Mouse (Mus musculus) ES-Bruce4 (cell line): Measurements from ENCODE around the gene Svip.

ENCODE experiments used
- CTCF ChIP-seq: IDR thresholded peaks from one replicate; pipeline ENCODE4 v1.8.1; 2011; ENCODE audit warnings: low read depth, low read length
- EP300 ChIP-seq: IDR thresholded peaks from 2 replicates; pipeline ENCODE4 v1.6.1; 2011; ENCODE audit warnings: low read depth, low read length; ENCODE audit not compliant: insufficient read depth
- POLR2A ChIP-seq: IDR thresholded peaks from one replicate; pipeline ENCODE4 v1.8.1; 2011; ENCODE audit warnings: low read length; ENCODE audit not compliant: insufficient read depth

DNA sequence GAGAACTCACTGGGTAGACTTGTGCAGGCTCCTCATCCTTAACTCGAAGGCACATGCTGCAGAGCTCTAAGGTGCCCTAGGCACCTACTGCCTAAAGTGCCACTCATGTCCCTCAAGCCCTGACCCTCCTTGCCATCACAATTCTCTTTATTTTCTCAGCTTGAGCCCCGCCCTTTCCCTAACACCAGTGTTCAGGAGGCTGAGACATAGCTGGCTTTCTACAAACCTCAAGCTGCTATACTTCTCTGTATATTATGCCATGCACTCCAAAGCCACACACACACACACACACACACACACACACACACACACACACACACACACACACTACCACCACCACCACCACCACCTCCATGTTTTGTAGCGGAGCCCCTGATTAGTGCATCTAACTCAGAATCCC, 9.8 kb upstream of the Svip start, which contains the start of gene 1700015G11Rik:
- no peak for TF ChIP-seq CTCF
- no peak for TF ChIP-seq POLR2A
- no peak for TF ChIP-seq EP300
